Mouse (Mus musculus) hindbrain, embryonic 10.5 days (tissue): ENCODE results near the gene Wdr91. TPM values are rescaled to one million over a fixed set of nuclear protein-coding genes. Genes with fewer than 3 reads are reported as not detected.

Source experiments
- DNase-seq: peaks from one replicate; pipeline ENCODE4 v3.0.0-alpha.2; 2017; ENCODE audit warnings: low spot score
- H3K27ac ChIP-seq: fragments of 300-500 bp; sonication (generic); 2 replicates; pipeline ENCODE4 v1.5.1; 2016; ENCODE audit warnings: mild to moderate bottlenecking, moderate library complexity
- H3K27me3 ChIP-seq: fragments of 300-500 bp; sonication (generic); 2 replicates; pipeline ENCODE4 v1.6.1; 2016; ENCODE audit warnings: mild to moderate bottlenecking; ENCODE audit not compliant: poor library complexity, insufficient read depth, severe bottlenecking
- H3K36me3 ChIP-seq: fragments of 300-500 bp; sonication (generic); 2 replicates; pipeline ENCODE4 v1.6.1; 2016; ENCODE audit warnings: mild to moderate bottlenecking, moderate library complexity
- H3K4me1 ChIP-seq: fragments of 300-500 bp; sonication (generic); replicated peaks from 2 replicates; pipeline ENCODE4 v1.6.1; 2016; ENCODE audit warnings: mild to moderate bottlenecking
- H3K4me3 ChIP-seq: fragments of 300-500 bp; sonication (generic); 2 replicates; pipeline ENCODE4 v1.5.1; 2016; ENCODE audit warnings: mild to moderate bottlenecking, moderate library complexity
- H3K9me3 ChIP-seq: fragments of 300-500 bp; sonication (generic); 2 replicates; pipeline ENCODE4 v1.6.1; 2016; ENCODE audit warnings: mild to moderate bottlenecking, moderate library complexity
- WGBS: fragments of 180-500 bp; shearing (Covaris S2); methylation state at CpG from one replicate; pipeline ENCODE4 v1.1.7; 2016; 5-methylcytosine and 5-hydroxymethylcytosine counted together
- polyA plus RNA-seq: library from polyadenylated mRNA; unstranded; fragments of >200 nt; fragmentation: Nextera tagmentation; extraction: Ambion mirVana; gene quantifications from 2 replicates; pipeline ENCODE4 v1.2.1, GENCODE M21; 2016

Wdr91 gene
- 13.5 and 14.3 TPM in 2 replicates for polyA plus RNA-seq

DNA sequence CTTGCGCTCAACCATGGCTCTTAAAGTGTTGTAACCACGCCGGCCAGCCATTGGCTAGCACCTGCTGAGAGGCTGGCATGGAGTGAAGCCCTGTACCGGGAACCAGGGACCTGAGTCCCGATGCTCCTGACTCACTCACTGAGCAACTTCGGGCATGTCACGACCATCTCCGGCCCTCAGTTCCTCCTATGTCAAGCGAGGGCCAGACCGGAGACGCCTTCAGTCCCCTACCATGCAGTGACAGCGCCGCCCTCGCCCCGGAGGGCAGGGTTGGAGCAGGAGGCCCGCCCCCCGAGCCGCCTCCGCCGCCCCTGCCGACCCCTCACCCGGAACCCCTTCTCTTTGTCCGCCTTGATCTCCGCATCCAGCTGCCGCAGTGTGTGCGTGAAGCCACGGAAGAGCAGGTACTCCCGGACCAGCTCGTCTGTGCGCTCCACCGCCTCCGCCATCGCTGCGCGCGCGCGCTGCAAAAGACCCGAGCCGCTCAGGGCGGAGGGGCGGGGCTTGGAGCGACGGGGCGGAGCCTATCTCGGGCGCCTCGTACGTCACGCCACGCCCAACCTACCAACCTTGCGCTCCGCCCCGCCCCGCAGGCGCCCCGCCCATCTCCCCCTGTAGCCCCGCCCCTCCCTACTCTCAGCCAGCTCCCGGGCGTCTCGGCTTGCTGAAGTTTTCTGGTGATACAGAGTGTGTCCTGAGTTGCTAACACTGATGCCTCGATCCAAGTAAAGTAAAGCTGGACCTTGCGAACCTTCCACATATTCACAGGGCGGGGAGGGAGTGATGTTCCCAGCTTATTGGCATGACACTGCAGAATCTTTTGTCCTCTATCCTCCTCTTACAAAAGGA is at the start of gene Wdr91:
TSS of gene Wdr91 (minus strand) at position 506 of the 849 bp plus-strand sequence.
- Histone ChIP-seq H3K4me3 (peak within 1 kb of the TSS; percentile 78), H3K4me1 (peaks cover 20% of the 10 kb centered on the region), H3K9me3 (no peaks in the 10 kb centered on the region), H3K36me3 (peaks cover 34% of the 10 kb centered on the region), H3K27me3 (no peaks in the 10 kb centered on the region), H3K27ac (peak within 1 kb of the TSS; percentile 92)
- under 1% methylated on average over 64 of the region's 64 CpGs for WGBS
- peak; percentile 97 for DNase-seq

DNA sequence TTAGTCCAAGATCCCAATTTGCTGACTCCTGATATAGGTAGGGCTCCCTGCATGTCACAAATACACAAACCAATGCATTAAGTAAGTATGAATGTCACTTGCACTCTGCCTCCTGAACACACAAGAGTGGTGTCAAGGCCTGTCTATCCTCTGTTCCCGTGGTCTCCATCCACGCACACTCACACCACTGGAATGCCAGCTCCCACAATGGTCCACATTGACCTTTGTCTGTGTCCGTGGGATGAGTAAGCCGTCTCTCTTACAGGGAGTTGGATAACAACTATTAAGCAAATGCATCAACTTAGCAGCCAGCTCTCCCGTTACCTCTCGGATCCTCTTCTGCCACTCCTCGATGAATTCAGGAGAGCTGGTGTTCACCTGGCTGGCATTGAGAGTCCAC is 48.5 kb upstream of the Wdr91 start:
- no peak for DNase-seq
- no peaks in the 10 kb centered on the region for H3K36me3 ChIP-seq

DNA sequence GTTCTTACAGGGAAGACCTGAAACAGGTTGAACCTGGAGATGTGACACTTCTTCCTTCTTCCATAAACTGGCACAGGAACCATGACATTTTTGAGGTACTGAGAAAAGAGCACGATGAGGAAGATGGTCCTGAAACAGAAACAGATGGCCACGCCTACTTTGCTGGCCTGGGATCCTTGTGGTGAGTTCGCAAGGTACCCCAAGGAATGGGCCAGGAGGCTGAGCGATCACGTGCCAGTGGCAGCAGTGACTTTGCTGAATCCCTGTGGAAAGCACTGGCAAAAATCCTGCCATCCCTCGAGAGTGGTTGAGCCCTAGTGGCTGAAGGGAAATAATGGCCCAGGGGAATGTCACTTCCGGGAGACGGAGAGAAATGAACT is 45.2 kb upstream of the Wdr91 start:
- Histone ChIP-seq H3K27ac (no peak overlapping the region), H3K4me3 (peak overlapping the region; percentile 36), H3K36me3 (no peaks in the 10 kb centered on the region), H3K27me3 (no peaks in the 10 kb centered on the region), H3K9me3 (no peaks in the 10 kb centered on the region), H3K4me1 (peaks cover 15% of the 10 kb centered on the region)
- 40% methylated on average over 8 of the region's 8 CpGs for WGBS
- no peak for DNase-seq

More for the DNA sequence above, 48.5 kb upstream of the Wdr91 start:
- Histone ChIP-seq H3K9me3 (no peaks in the 10 kb centered on the region), H3K4me1 (peaks cover 15% of the 10 kb centered on the region), H3K27ac (peak overlapping the region; percentile 16; the same call in 1 of the 2 replicates), H3K4me3 (no peak overlapping the region), H3K27me3 (no peaks in the 10 kb centered on the region)
- 89% methylated on average over 7 of the region's 7 CpGs for WGBS

DNA sequence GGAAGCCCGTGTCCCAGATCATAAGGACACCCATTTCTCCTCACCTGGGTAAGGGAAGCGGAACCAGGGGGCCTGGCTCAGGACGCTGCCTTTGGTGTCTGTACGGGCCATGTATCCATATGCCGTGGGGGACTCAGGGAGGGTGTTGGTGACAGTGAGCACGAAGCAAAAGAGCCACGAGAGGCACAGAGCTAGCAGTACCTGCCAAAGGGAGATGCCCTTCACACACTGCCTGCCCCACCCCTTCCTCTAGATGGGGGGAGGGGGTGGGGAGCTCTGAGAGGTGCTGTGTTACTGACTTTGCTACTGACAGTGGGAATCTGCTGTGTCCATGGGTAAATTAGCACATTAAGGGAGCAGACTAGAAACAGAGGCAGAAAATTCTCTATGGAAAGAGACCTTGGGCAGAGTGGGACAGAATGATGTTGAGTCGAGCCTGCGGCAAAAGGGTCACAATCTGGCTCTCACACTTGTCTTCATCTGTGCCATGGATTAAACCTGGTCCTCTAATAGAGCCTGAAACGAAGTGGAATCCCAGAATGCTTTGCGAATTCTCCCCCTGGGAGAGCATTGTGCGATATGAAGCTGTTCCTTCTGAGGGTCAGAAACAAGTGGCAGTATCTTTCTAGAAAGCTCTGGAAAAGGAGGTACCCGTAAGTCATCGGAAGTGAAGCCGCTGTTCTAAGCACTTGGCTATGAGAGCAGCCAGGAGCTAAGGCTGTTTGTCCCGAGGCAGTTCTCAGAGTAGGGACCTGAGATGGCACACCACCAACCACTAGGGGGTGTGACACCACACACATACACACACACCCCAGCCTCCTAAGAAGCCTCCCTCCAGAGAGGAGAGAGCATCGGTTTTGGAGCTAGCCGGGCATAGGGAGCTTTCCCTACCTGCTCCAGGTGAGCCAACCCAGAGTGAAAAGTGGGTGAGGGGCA is 44.5 kb upstream of the Wdr91 start:
- H3K4me3 ChIP-seq, result peak overlapping the region; percentile 36
- H3K36me3 ChIP-seq, result no peaks in the 10 kb centered on the region
- DNase-seq, result peak; percentile 51
- H3K4me1 ChIP-seq, result peaks cover 15% of the 10 kb centered on the region
- H3K9me3 ChIP-seq, result no peaks in the 10 kb centered on the region
- H3K27ac ChIP-seq, result 0 out of 2 replicates have a peak overlapping the region, but pooled peaks have one; percentile 6
- WGBS, result 59% methylated on average over 18 of the region's 18 CpGs
- 0 out of 2 replicates have a peak, but pooled peaks cover under 1% of the 10 kb centered on the region for H3K27me3 ChIP-seq

DNA sequence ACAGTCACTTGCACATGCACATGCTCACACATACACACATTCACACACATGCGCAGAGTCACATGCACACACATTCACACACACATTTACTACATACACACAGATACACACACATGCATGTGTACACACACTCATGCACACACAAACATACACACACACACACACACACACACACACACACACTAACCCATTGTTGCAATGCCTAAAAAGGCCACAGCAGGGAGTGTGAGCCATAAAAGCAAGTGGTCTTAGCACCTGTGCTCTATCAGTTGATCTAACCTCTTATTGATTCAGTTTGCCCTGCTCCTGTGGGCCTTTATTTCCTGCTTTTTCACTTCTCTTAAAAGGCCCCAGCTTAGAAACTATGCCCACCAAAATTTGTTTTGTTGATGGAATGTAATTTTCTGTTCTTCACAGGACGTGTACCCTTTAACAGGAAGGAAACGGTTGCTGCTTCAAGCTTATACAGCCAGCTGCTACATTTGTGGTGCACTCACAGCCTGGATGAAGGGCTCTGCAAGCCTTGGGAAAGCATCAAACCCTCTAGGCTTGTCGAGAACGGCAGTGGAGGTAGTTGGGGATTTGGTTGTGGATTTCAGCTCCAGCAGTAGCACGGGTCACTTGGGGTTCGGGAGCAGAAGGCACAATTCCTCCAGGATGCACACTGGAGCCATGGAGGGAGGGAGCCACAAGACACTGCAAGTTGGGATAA is 41.4 kb upstream of the Wdr91 start:
- Histone ChIP-seq H3K27ac (no peak overlapping the region), H3K9me3 (0 out of 2 replicates have a peak, but pooled peaks cover 3% of the 10 kb centered on the region), H3K27me3 (peaks cover 22% of the 10 kb centered on the region), H3K4me3 (no peak overlapping the region), H3K36me3 (no peaks in the 10 kb centered on the region), H3K4me1 (peaks cover 20% of the 10 kb centered on the region)
- WGBS, result 76% methylated on average over 7 of the region's 7 CpGs
- DNase-seq, result no peak

DNA sequence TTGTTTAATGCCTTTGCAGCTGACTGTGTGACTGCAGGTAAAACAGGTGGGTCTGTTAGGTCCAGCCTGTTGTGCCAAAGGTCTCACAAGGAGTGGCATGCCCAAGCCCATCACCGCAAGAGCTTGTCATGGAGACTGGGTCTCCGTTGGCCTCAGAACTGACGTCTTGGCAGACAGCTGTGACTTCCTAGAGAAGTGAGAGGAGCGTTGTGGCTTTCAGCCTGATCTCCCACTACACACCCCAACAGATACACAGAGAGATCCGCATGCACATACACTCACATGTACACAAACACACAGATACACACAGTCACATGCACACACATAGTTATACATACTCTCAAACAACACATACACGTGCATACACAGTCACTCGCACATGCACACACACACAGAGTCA is 40.8 kb upstream of the Wdr91 start:
- Histone ChIP-seq H3K27ac (no peak overlapping the region), H3K9me3 (0 out of 2 replicates have a peak, but pooled peaks cover 3% of the 10 kb centered on the region), H3K4me1 (peaks cover 20% of the 10 kb centered on the region), H3K27me3 (peaks cover 22% of the 10 kb centered on the region), H3K4me3 (no peak overlapping the region), H3K36me3 (no peaks in the 10 kb centered on the region)
- WGBS, result 90% methylated on average over 7 of the region's 7 CpGs
- DNase-seq, result no peak

DNA sequence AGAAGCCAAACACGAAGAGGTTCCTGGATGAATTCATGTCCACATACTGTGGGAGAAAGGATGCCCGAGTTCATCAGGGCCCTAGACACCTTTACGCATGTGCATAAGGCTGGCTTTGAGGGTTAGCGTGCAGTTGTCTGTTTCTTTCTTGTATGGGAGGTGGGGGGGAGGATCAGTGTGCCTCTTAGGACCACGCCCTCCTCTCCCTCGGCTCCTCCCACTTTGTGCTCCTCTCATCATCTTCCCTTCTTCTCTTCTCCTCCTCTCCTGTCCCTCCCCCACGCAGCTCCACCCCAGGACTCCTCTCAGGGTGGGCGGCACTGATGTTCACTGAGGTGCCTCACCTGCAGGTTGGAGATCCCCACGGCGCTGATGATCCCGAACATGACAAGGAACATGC is 37.8 kb upstream of the Wdr91 start:
- 0 out of 2 replicates have a peak, but pooled peaks cover 3% of the 10 kb centered on the region for H3K9me3 ChIP-seq
- H3K4me1 ChIP-seq, result peaks cover 15% of the 10 kb centered on the region
- no peak overlapping the region for H3K27ac ChIP-seq
- H3K36me3 ChIP-seq, result no peaks in the 10 kb centered on the region
- no peak for DNase-seq
- 18% methylated on average over 11 of the region's 11 CpGs for WGBS
- H3K4me3 ChIP-seq, result peak overlapping the region; percentile 41
- H3K27me3 ChIP-seq, result peaks cover 22% of the 10 kb centered on the region

DNA sequence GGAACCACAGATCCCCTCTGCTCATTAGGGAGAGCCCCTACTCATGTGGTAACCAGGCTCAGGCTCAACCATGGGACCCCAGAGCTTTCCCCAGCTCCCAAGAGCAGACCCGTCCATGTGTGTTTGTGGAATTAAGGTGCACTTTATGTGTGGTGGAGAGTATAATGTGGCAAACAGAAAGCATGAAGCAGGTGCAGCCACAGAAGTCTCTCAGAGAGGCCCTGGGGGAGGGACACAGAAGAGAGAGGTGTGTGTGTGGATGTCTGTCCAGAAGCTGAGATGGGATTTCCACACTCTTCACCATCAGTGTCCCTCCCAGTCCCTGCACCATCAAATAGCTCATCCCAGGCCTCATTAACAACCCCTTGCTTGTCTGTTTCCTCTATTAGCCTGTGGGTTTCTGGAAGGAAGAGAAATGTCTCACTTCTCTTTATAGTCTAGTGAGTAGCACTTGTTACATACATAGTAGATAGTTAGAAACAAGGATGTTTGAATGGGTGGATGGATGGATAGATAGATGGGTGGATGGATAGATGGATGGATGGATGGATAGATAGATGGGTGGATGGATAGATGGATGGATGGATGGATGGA is 35.9 kb upstream of the Wdr91 start:
- no peak for DNase-seq
- Histone ChIP-seq H3K9me3 (0 out of 2 replicates have a peak, but pooled peaks cover 3% of the 10 kb centered on the region), H3K27ac (no peak overlapping the region), H3K36me3 (no peaks in the 10 kb centered on the region), H3K27me3 (peaks cover 22% of the 10 kb centered on the region), H3K4me1 (peaks cover 15% of the 10 kb centered on the region), H3K4me3 (no peak overlapping the region)
- WGBS, result 97% methylated on average over 1 of the region's 1 CpGs

DNA sequence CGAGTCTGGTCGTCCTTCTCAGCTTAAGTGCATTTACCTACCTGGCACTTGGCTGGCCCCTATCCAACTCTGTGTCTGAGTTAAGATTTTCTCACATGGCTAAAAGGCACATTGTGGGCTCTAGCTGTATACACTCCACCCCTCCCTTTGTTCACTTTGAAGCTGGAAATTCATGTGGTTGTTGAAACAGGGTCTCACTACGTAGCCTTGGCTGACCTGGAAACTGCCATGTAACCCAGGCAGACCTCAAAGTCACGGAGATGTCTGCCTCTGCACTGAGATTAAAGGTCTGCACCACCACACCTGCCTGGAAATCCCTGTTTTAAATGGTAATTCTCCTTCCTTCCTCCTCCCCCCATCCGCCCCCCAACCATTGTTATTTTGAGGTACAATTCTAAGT is 32.8 kb upstream of the Wdr91 start:
- no peak for DNase-seq
- no peak overlapping the region for H3K27ac ChIP-seq
- peaks cover 6% of the 10 kb centered on the region for H3K27me3 ChIP-seq
- 0 out of 2 replicates have a peak, but pooled peaks cover 3% of the 10 kb centered on the region for H3K9me3 ChIP-seq
- no peak overlapping the region for H3K4me3 ChIP-seq
- H3K4me1 ChIP-seq, result peaks cover 17% of the 10 kb centered on the region
- H3K36me3 ChIP-seq, result no peaks in the 10 kb centered on the region
- 85% methylated on average over 5 of the region's 5 CpGs for WGBS

DNA sequence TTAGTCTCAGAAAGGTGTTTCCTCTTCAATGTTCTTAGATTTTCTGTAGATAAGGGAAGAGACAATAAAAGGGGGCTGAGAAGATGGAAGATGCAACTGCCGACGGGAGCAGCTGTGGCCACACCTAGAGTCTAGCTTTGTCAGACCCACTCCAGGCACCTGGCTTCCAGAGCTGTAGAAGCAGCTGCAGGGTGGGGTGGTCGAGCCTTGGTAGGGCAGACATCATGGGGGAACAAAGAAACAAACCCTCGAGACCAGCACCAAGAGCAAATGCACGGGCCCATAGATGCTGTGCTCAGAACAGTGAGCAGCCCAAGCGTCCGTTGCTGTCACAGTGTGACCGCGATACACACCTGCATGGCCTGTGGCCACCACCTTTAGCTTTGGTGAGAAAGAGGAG is 31.8 kb upstream of the Wdr91 start:
- WGBS, result 82% methylated on average over 9 of the region's 9 CpGs
- DNase-seq, result no peak
- Histone ChIP-seq H3K27ac (no peak overlapping the region), H3K4me3 (no peak overlapping the region), H3K36me3 (no peaks in the 10 kb centered on the region), H3K27me3 (no peaks in the 10 kb centered on the region), H3K9me3 (no peaks in the 10 kb centered on the region), H3K4me1 (peaks cover 14% of the 10 kb centered on the region)

DNA sequence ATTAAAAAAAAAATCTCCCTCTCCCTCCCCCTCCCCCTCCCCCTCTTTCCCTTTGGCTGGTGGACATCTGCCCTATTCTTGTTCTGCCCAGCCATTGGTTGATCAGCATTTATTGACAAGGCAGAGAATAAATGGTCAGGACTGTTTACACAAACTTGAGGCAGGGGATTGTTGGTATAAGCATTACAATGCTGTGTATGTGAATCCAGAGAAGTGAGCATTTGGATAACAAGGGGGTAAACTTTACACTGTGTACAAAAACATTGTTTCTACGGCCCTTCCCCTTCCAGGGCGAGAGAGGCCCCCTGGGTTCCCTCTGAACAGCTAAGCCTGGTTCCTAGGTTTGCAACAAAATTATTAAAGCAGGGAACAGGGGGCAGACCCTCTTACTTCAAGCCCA is 30.8 kb upstream of the Wdr91 start:
- no peak overlapping the region for H3K4me3 ChIP-seq
- WGBS, result 74% methylated on average over 2 of the region's 2 CpGs
- no peaks in the 10 kb centered on the region for H3K27me3 ChIP-seq
- H3K4me1 ChIP-seq, result peaks cover 14% of the 10 kb centered on the region
- no peaks in the 10 kb centered on the region for H3K36me3 ChIP-seq
- DNase-seq, result no peak
- no peaks in the 10 kb centered on the region for H3K9me3 ChIP-seq
- no peak overlapping the region for H3K27ac ChIP-seq

DNA sequence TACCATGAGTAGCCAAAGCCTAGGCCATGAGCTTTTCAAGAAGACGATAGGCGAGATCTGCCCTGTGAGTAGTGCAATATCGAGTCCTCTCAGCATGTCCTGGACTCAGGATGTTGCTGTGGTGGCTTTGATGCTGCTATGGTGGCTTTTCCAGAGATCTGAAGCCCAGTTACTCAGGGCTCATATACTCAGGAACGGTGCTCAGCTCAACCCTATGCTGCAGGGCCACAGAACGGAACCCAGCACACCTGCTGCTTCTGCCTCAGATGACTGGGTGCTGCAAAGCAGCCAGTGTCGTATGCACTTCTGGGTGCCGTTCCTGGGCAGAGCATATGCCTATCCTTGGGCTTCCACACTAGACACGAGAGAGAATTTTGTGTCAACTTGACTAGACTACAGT is 28.8 kb upstream of the Wdr91 start:
- Histone ChIP-seq H3K4me1 (peaks cover 10% of the 10 kb centered on the region), H3K36me3 (no peaks in the 10 kb centered on the region), H3K27ac (no peak overlapping the region), H3K27me3 (no peaks in the 10 kb centered on the region), H3K9me3 (no peaks in the 10 kb centered on the region), H3K4me3 (no peak overlapping the region)
- 89% methylated on average over 8 of the region's 8 CpGs for WGBS
- no peak for DNase-seq
